Mouse (Mus musculus) CH12.LX (cell line): Measurements from ENCODE around the gene Iqsec3. TPM values are rescaled to one million over a fixed set of nuclear protein-coding genes. Genes with fewer than 3 reads are reported as not detected.

Source experiments
- DNase-seq: peaks from one replicate; pipeline ENCODE4 v3.0.0-alpha.2; 2013; ENCODE audit errors: extremely low read depth
- H3K27ac ChIP-seq: 2 replicates; pipeline ENCODE4 v1.5.1; 2012; ENCODE audit warnings: low read depth, mild to moderate bottlenecking, control low read depth, moderate library complexity; ENCODE audit not compliant: insufficient read depth
- H3K27me3 ChIP-seq: replicated peaks from 2 replicates; pipeline ENCODE3; 2012; ENCODE audit warnings: inconsistent platforms
- H3K36me3 ChIP-seq, 2 experiments: replicated peaks in 1 of 2; 2 replicates each; pipeline versions ENCODE3 to v1.6.1; 2012; ENCODE audit warnings: inconsistent platforms in 1 of 2, low read length in 1 of 2, mild to moderate bottlenecking in 1 of 2, mixed read lengths in 1 of 2, moderate library complexity in 1 of 2; ENCODE audit not compliant: control insufficient read depth in 1 of 2, insufficient read depth in 1 of 2
- H3K4me1 ChIP-seq, 2 experiments: 2 replicates each; pipeline ENCODE4 v1.6.1; 2012; ENCODE audit warnings: inconsistent platforms in 1 of 2, moderate library complexity in 1 of 2; ENCODE audit not compliant: insufficient read depth in 2 of 2, control insufficient read depth in 1 of 2
- H3K4me2 ChIP-seq: 2 replicates; pipeline ENCODE4 v1.6.1; 2012; ENCODE audit warnings: low read depth, mild to moderate bottlenecking, control low read depth; ENCODE audit not compliant: poor library complexity, insufficient read depth, severe bottlenecking
- H3K4me3 ChIP-seq, 3 experiments: fragments of 150-350 bp in 1 of 3; sonication (generic) in 1 of 3; replicated peaks in 1 of 3; 2 replicates each; pipeline versions ENCODE3 to v1.5.1; 2011 to 2012; ENCODE audit warnings: low read depth in 2 of 3, low read length in 2 of 3, mild to moderate bottlenecking in 2 of 3, moderate library complexity in 2 of 3, control low read depth in 1 of 3, improper control_type of control experiment in 1 of 3, inconsistent platforms in 1 of 3, mixed read lengths in 1 of 3; ENCODE audit not compliant: poor library complexity in 1 of 3
- H3K79me2 ChIP-seq: replicated peaks from 2 replicates; pipeline ENCODE4 v1.6.1; 2012; ENCODE audit warnings: mild to moderate bottlenecking, moderate library complexity; ENCODE audit not compliant: control insufficient read depth, poor library complexity, insufficient read depth, severe bottlenecking; ENCODE audit errors: extremely low read depth
- H3K9ac ChIP-seq: 2 replicates; pipeline ENCODE4 v1.6.1; 2012; ENCODE audit warnings: low read depth, mild to moderate bottlenecking, control low read depth, moderate library complexity; ENCODE audit not compliant: insufficient read depth
- H3K9me3 ChIP-seq: replicated peaks from 2 replicates; pipeline ENCODE3; 2012; ENCODE audit warnings: low read length, inconsistent platforms, mixed read lengths
- BHLHE40 ChIP-seq: IDR thresholded peaks from 2 replicates; pipeline ENCODE4 v1.6.1; 2011; ENCODE audit warnings: mild to moderate bottlenecking, low read depth, low read length, improper control_type of control experiment
- CHD1 ChIP-seq: IDR thresholded peaks from 2 replicates; pipeline ENCODE4 v1.6.1; 2012; ENCODE audit warnings: low read depth, low read length, improper control_type of control experiment, inconsistent platforms
- CHD2 ChIP-seq: IDR thresholded peaks from 2 replicates; pipeline ENCODE4 v1.6.1; 2011; ENCODE audit warnings: low read length, improper control_type of control experiment
- CTCF ChIP-seq, 2 experiments: IDR thresholded peaks in 1 of 2; conservative IDR thresholded peaks in 1 of 2; 2 replicates each; pipeline ENCODE4 v1.5.1; 2011 to 2012; ENCODE audit warnings: low read depth in 2 of 2, low read length in 2 of 2, improper control_type of control experiment in 1 of 2, inconsistent platforms in 1 of 2, mild to moderate bottlenecking in 1 of 2, moderate library complexity in 1 of 2
- E2F4 ChIP-seq: IDR thresholded peaks from 2 replicates; pipeline ENCODE4 v1.6.1; 2011; ENCODE audit warnings: low read depth, low read length, improper control_type of control experiment; ENCODE audit not compliant: insufficient replicate concordance
- ELF1 ChIP-seq: IDR thresholded peaks from 2 replicates; pipeline ENCODE4 v1.6.1; 2014; ENCODE audit warnings: low read depth, mild to moderate bottlenecking, inconsistent platforms, low read length, improper control_type of control experiment
- EP300 ChIP-seq: IDR thresholded peaks from 2 replicates; pipeline ENCODE4 v1.6.1; 2011; ENCODE audit warnings: low read length, improper control_type of control experiment
- ETS1 ChIP-seq: conservative IDR thresholded peaks from 2 replicates; pipeline ENCODE4 v1.6.1; 2012; ENCODE audit warnings: low read depth, mild to moderate bottlenecking, inconsistent platforms, low read length, improper control_type of control experiment, moderate library complexity
- GABPA ChIP-seq: IDR thresholded peaks from 2 replicates; pipeline ENCODE4 v1.6.1; 2012; ENCODE audit warnings: low read depth, low read length, improper control_type of control experiment, inconsistent platforms; ENCODE audit not compliant: insufficient replicate concordance
- HCFC1 ChIP-seq: IDR thresholded peaks from 2 replicates; pipeline ENCODE4 v1.6.1; 2012; ENCODE audit warnings: low read depth, mild to moderate bottlenecking, inconsistent platforms, low read length, improper control_type of control experiment
- IRF4 ChIP-seq: IDR thresholded peaks from 2 replicates; pipeline ENCODE4 v1.6.1; 2014; ENCODE audit warnings: low read depth, mild to moderate bottlenecking, inconsistent platforms, low read length, improper control_type of control experiment
- JUN ChIP-seq: IDR thresholded peaks from 2 replicates; pipeline ENCODE4 v1.6.1; 2011; ENCODE audit warnings: low read depth, mild to moderate bottlenecking, low read length, improper control_type of control experiment, moderate library complexity; ENCODE audit not compliant: insufficient read depth
- JUND ChIP-seq: conservative IDR thresholded peaks from 2 replicates; pipeline ENCODE4 v1.6.1; 2011; ENCODE audit warnings: low read depth, low read length, improper control_type of control experiment
- KAT2A ChIP-seq: IDR thresholded peaks from 2 replicates; pipeline ENCODE4 v1.6.1; 2012; ENCODE audit warnings: low read length, improper control_type of control experiment, inconsistent platforms; ENCODE audit not compliant: insufficient replicate concordance
- MAFK ChIP-seq: IDR thresholded peaks from 2 replicates; pipeline ENCODE4 v1.6.1; 2011; ENCODE audit warnings: low read length, improper control_type of control experiment; ENCODE audit not compliant: insufficient replicate concordance
- MAX ChIP-seq: IDR thresholded peaks from 2 replicates; pipeline ENCODE4 v1.6.1; 2011; ENCODE audit warnings: low read length, improper control_type of control experiment
- MAZ ChIP-seq: IDR thresholded peaks from 2 replicates; pipeline ENCODE4 v1.6.1; 2012; ENCODE audit warnings: low read depth, mild to moderate bottlenecking, inconsistent platforms, low read length, improper control_type of control experiment, moderate library complexity
- MEF2A ChIP-seq: IDR thresholded peaks from 2 replicates; pipeline ENCODE4 v1.6.1; 2014; ENCODE audit warnings: low read depth, mild to moderate bottlenecking, inconsistent platforms, low read length, improper control_type of control experiment, borderline replicate concordance
- MXI1 ChIP-seq: IDR thresholded peaks from 2 replicates; pipeline ENCODE4 v1.6.1; 2011; ENCODE audit warnings: mild to moderate bottlenecking, low read depth, low read length, improper control_type of control experiment
- MYC ChIP-seq: IDR thresholded peaks from 2 replicates; pipeline ENCODE4 v1.6.1; 2011; ENCODE audit warnings: low read depth, mild to moderate bottlenecking, improper control_type of control experiment, low read length
- NELFE ChIP-seq: IDR thresholded peaks from 2 replicates; pipeline ENCODE4 v1.6.1; 2011; ENCODE audit warnings: low read depth, low read length, improper control_type of control experiment
- NRF1 ChIP-seq: IDR thresholded peaks from 2 replicates; pipeline ENCODE4 v1.6.1; 2014; ENCODE audit warnings: low read depth, mild to moderate bottlenecking, inconsistent platforms, low read length, improper control_type of control experiment, moderate library complexity
- PAX5 ChIP-seq: IDR thresholded peaks from 2 replicates; pipeline ENCODE4 v1.6.1; 2012; ENCODE audit warnings: low read length, inconsistent platforms, mixed read lengths
- POLR2A ChIP-seq: IDR thresholded peaks from 2 replicates; pipeline ENCODE4 v1.6.1; 2011; ENCODE audit warnings: low read depth, mild to moderate bottlenecking, improper control_type of control experiment, low read length
- POLR2AphosphoS2 ChIP-seq: IDR thresholded peaks from 2 replicates; pipeline ENCODE4 v1.6.1; 2011; ENCODE audit warnings: low read depth, low read length, improper control_type of control experiment
- RAD21 ChIP-seq: IDR thresholded peaks from 2 replicates; pipeline ENCODE4 v1.6.1; 2011; ENCODE audit warnings: low read depth, mild to moderate bottlenecking, low read length, improper control_type of control experiment, moderate library complexity
- RCOR1 ChIP-seq: conservative IDR thresholded peaks from 2 replicates; pipeline ENCODE4 v1.6.1; 2012; ENCODE audit warnings: low read depth, mild to moderate bottlenecking, inconsistent platforms, low read length, improper control_type of control experiment
- SIN3A ChIP-seq: IDR thresholded peaks from 2 replicates; pipeline ENCODE4 v1.6.1; 2012; ENCODE audit warnings: low read length, improper control_type of control experiment, inconsistent platforms
- SMC3 ChIP-seq: IDR thresholded peaks from 2 replicates; pipeline ENCODE4 v1.6.1; 2011; ENCODE audit warnings: low read depth, low read length, improper control_type of control experiment
- TBP ChIP-seq: conservative IDR thresholded peaks from 2 replicates; pipeline ENCODE4 v1.6.1; 2011; ENCODE audit warnings: low read depth, low read length, improper control_type of control experiment
- TCF12 ChIP-seq: IDR thresholded peaks from 2 replicates; pipeline ENCODE4 v1.6.1; 2014; ENCODE audit warnings: low read depth, mild to moderate bottlenecking, inconsistent platforms, low read length, improper control_type of control experiment
- UBTF ChIP-seq: IDR thresholded peaks from 2 replicates; pipeline ENCODE4 v1.6.1; 2012; ENCODE audit warnings: low read depth, mild to moderate bottlenecking, inconsistent platforms, low read length, improper control_type of control experiment, moderate library complexity
- USF1 ChIP-seq: IDR thresholded peaks from 2 replicates; pipeline ENCODE4 v1.6.1; 2014; ENCODE audit warnings: low read depth, mild to moderate bottlenecking, inconsistent platforms, low read length, improper control_type of control experiment
- USF2 ChIP-seq: conservative IDR thresholded peaks from 2 replicates; pipeline ENCODE4 v1.6.1; 2011; ENCODE audit warnings: low read depth, low read length, improper control_type of control experiment
- ZC3H11A ChIP-seq: IDR thresholded peaks from 2 replicates; pipeline ENCODE4 v1.6.1; 2012; ENCODE audit warnings: low read depth, mild to moderate bottlenecking, inconsistent platforms, low read length, improper control_type of control experiment
- ZKSCAN1 ChIP-seq: IDR thresholded peaks from 2 replicates; pipeline ENCODE4 v1.6.1; 2012; ENCODE audit warnings: low read depth, inconsistent platforms, low read length, improper control_type of control experiment, borderline replicate concordance
- ZMIZ1 ChIP-seq: IDR thresholded peaks from 2 replicates; pipeline ENCODE4 v1.6.1; 2012; ENCODE audit warnings: low read depth, mild to moderate bottlenecking, inconsistent platforms, low read length, improper control_type of control experiment
- ZNF384 ChIP-seq: IDR thresholded peaks from 2 replicates; pipeline ENCODE4 v1.6.1; 2012; ENCODE audit warnings: low read depth, low read length, improper control_type of control experiment, inconsistent platforms
- dilution Hi-C: fragments of 300-500 bp; cut with MboI; formaldehyde crosslinking; loops from 2 replicates; pipeline ENCODE4 v1.14.3; 2020; ENCODE audit warnings: low sequenced_read_pairs; ENCODE audit not compliant: extremely low pct_unique_long_range_greater_than_20kb, extremely low pct_ligation_motif_present
- in situ Hi-C: fragments of 300-500 bp; cut with MboI; formaldehyde crosslinking; loops from 3 replicates; pipeline ENCODE4 v1.14.3; 2019; ENCODE audit warnings: low sequenced_read_pairs, low pct_ligation_motif_present, low pct_unique_long_range_greater_than_20kb, mixed read lengths
- polyA plus RNA-seq: library from polyadenylated mRNA; unstranded; fragments of >175 nt; gene quantifications from 2 replicates; pipeline ENCODE4 v1.2.1, GENCODE M21; 2012; ENCODE audit warnings: low read depth; ENCODE audit not compliant: insufficient read length
- total RNA-seq, 2 experiments: library from RNA; depleted of rRNA; stranded (reverse); fragments of 300-350 nt in 1 of 2; fragments of >200 nt in 1 of 2; gene quantifications; 2 replicates each; pipeline ENCODE4 v1.2.3; 2012 to 2014

Iqsec3 gene
- total and polyA plus RNA-seq, 3 experiments = not detected

GRCm38 (mm10) chr6:121344329-121344728 is 129.1 kb downstream of the Iqsec3 start:
- H3K36me3 ChIP-seq = peaks cover 0 to 2% of the 10 kb centered on the region in 2 experiments
- H3K4me3 ChIP-seq = peak overlapping the region in 1 of 3 experiments; percentile 44
- H3K9me3 ChIP-seq = no peaks in the 10 kb centered on the region
- peak overlapping the region; percentile 92 for H3K4me2 ChIP-seq
- H3K79me2 ChIP-seq = no peaks in the 10 kb centered on the region
- H3K27ac ChIP-seq = no peak overlapping the region
- H3K4me1 ChIP-seq = peaks cover 20 to 49% of the 10 kb centered on the region in 2 experiments
- no peak overlapping the region for H3K9ac ChIP-seq
- DNase-seq = peak; percentile 88
- TF ChIP-seq ZMIZ1 = no peak
- no peak for TF ChIP-seq CTCF (conservative IDR thresholded peaks at IDR 0.05 in 1 of 2, IDR thresholded peaks at IDR 0.05 in 1 of 2; ENCODE audit: low read depth in 2 of 2, low read length in 2 of 2)
- TF ChIP-seq RCOR1 = no peak
- no peak for TF ChIP-seq MAFK
- no peak for TF ChIP-seq SMC3
- no peak for TF ChIP-seq KAT2A
- TF ChIP-seq HCFC1 = no peak
- peak; percentile 87 for TF ChIP-seq EP300
- no peak for TF ChIP-seq UBTF
- TF ChIP-seq NELFE = no peak
- no peak for TF ChIP-seq SIN3A
- no peak for TF ChIP-seq USF1
- TF ChIP-seq ZNF384 = no peak
- no peak for TF ChIP-seq CHD1
- TF ChIP-seq TBP = no peak
- no peak for TF ChIP-seq MXI1
- no peak for TF ChIP-seq NRF1
- TF ChIP-seq USF2 = no peak
- TF ChIP-seq POLR2A = no peak
- peak; percentile 67 for TF ChIP-seq JUN
- no peak for TF ChIP-seq ELF1
- peak; percentile 35; the same call in 1 of the 2 replicates for TF ChIP-seq ETS1
- no peak for TF ChIP-seq RAD21
- TF ChIP-seq E2F4 = no peak
- 0 out of 2 replicates have a peak, but pooled peaks have one; percentile 39 for TF ChIP-seq MYC
- peak; percentile 64 for TF ChIP-seq BHLHE40
- no peak for TF ChIP-seq POLR2AphosphoS2
- 0 out of 2 replicates have a peak, but pooled peaks have one; percentile 38 for TF ChIP-seq MEF2A
- TF ChIP-seq TCF12 = 0 out of 2 replicates have a peak, but pooled peaks have one; percentile 18
- 0 out of 2 replicates have a peak, but pooled peaks have one; percentile 51 for TF ChIP-seq MAZ
- TF ChIP-seq IRF4 = peak; percentile 92
- no peak for TF ChIP-seq PAX5
- no peak for TF ChIP-seq ZC3H11A
- no peak for TF ChIP-seq GABPA
- no peak for TF ChIP-seq ZKSCAN1
- TF ChIP-seq CHD2 = no peak
- no peak for TF ChIP-seq MAX
- TF ChIP-seq JUND = peak; percentile 88
- TF ChIP-seq, all 38 proteins: peak for 10
- H3K27me3 ChIP-seq = no peaks in the 10 kb centered on the region
- in situ Hi-C loops (no loop called here), dilution Hi-C loops (no loop called here)
